Mouse (Mus musculus) heart, postnatal 4 days (tissue): ENCODE measurements around the gene Trp63. TPM values are rescaled to one million over a fixed set of nuclear protein-coding genes. Genes with fewer than 3 reads are reported as not detected.
A peak's percentile ranks its signal among the peaks of the same experiment; 100 is the strongest.
"Not testable (repeated sequence)": the region's sequence is repeated elsewhere in the genome, so short reads cannot be mapped to it uniquely, and the experiment has no call there.

Experiments used
- DNase-seq: peaks from one replicate; pipeline ENCODE4 v3.0.0; 2021
- total RNA-seq, 2 experiments: library from RNA; stranded (reverse); gene quantifications; 2 replicates each; pipeline ENCODE4 v1.2.3; 2021

Trp63 gene
- total RNA-seq = 1 to 10 TPM; 1.1 to 2.0 TPM

- peak; percentile 23 for DNase-seq
Measured at GRCm38 (mm10) chr16:25683531-25684248, at the start of gene Trp63. Trp63 (plus strand) TSS chr16:25683763.

- DNase-seq = not testable (repeated sequence)
Measured at GRCm38 (mm10) chr16:25644716-25645115, 38.8 kb upstream of the Trp63 start.

DNA sequence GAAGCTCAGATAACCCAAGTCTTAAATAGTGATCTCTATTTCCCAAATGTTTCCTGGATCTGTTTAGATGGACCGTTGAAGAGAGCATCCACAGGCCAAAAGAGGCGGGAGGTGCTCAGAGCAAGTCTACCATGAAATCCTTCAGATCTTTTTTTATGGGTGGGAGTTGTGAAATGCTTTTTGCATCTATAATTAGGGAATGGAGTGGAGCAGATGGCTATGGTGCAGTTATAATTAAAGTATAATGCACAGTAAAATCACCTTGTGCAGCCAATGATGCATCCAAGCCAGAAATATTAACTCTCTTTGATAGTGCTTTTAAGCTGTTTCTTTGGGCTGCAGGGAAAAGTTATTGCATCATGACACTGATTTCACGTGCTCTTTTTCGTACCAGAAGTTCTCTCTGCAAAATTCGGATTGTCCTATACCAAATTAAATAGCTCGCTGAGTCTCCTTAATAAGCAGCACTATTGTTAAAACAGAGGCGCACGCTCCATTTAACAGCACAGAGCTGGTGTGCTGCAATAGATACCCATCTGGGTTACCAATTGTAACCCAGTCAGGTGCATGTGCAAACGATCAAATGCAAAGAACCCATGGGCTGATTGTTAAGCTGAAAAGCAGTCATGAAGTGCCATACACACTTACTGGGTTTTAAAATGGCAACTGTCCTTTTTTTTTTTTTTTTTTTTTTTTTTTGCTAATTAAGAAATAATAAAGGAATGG lies 22.9 kb upstream of the Trp63 start:
- no peak for DNase-seq

DNA sequence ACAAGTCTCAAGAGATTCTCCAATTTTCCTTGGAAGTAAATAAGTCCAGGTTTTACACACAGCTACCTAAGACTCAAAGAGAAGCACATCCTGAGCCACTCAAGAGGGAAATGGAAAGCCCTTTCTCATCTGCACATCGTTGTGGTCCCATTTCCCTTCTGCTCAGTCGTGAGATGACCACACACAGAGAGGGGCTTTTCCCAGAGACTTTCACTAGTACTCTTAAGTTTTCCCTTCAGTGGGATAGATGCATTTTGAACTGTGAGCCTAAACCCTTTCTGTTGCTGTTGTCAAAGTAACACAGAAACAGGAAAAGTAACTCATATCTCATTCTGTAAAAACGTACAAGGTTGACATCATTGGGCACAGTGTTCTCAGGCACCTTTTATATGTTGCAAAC lies 20.4 kb upstream of the Trp63 start:
- DNase-seq = no peak

DNA sequence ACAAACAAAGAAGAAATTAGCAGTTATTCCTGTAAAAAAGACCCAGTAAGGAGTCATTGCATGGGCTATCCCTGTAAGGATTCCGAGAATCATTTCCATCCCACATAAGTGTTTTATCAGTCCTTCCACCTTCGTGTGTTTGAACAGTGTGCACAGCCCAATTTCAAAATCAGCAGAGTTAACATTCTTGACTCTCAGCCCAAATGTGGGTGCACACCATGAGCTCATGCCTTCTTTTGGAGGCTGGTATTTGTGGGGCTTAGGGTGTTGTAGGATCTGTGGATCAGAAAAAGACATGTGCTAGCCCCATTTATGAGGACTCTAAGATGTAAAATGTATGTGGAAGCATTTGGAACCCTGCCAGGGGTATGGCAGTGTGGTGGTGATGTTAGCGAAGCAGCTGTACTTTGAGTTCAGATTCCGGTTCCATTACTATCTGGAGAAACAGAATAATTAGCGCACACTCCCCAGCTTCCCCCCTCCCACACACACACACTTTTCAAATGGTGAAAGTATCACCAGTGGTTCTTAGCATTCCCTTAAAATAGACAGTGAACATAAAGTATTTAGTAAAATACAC lies 9.6 kb upstream of the Trp63 start:
- DNase-seq = peak; percentile 5

GRCm38 (mm10) chr16:25680369-25680768 lies 3.2 kb upstream of the Trp63 start:
- DNase-seq = no peak

GRCm38 (mm10) chr16:25682533-25682932 lies 1.0 kb upstream of the Trp63 start:
- DNase-seq = no peak

DNA sequence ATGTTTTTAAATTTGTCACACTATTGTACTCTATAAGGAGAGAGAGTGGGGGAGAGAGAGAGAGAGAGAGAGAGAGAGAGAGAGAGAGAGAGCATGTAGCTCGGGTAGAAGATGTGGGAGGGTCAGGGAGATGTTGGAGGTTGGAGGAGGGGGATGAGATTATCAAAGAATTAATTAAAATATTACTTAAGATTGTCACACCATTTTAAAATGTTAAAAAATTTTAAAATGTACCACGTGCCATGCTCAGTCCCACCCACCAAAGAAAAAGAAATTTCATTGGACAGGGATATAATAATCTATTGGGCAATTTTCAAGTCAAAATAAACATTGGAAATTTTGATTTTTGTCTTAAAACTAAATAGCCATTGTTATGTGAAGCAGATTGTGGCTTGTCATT lies 1.0 kb downstream of the Trp63 start:
- DNase-seq = no peak

DNA sequence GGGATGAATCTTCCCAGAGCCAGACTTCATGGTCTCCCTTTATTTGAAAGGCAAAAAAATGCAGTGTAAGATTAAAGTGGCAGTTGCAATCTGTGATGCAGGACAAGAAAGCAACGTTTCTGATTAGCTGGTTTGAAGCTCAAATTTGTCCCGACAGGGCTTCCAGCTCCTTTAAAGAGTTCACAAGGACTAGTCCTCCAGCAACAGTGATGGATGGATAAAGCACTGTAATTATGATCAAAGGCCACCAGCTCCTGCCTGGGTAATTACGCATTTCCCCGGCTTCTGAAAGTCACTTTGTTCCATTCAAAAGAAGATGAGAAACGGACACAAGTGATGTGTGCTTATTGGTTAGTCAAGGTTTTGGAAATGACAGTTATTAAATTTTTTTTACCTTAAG lies 7.0 kb downstream of the Trp63 start:
- DNase-seq = no peak

DNA sequence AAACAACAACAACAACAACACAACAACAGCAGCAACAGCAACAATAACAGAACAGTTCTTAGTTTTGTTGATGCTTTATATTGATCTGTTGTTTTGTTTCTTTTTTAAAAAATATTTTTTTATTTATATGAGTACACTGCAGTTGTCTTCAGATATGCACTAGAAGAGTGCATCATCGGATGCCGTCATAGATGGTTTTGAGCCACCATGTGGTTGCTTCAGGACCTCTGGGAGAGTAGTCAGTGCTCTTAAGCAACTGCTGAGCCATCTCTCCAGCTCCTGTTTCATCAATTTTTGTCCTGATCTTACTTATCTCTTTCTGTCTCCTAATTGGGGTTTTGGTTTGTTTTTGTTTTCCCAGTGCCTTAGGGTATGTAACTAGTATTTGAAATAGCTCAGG lies 17.7 kb downstream of the Trp63 start:
- no peak for DNase-seq

GRCm38 (mm10) chr16:25706260-25706659 lies 22.7 kb downstream of the Trp63 start:
- DNase-seq = no peak

GRCm38 (mm10) chr16:25715790-25716189 lies 32.2 kb downstream of the Trp63 start:
- no peak for DNase-seq

GRCm38 (mm10) chr16:25723131-25723530 lies 39.6 kb downstream of the Trp63 start:
- DNase-seq = peak; percentile 14

DNA sequence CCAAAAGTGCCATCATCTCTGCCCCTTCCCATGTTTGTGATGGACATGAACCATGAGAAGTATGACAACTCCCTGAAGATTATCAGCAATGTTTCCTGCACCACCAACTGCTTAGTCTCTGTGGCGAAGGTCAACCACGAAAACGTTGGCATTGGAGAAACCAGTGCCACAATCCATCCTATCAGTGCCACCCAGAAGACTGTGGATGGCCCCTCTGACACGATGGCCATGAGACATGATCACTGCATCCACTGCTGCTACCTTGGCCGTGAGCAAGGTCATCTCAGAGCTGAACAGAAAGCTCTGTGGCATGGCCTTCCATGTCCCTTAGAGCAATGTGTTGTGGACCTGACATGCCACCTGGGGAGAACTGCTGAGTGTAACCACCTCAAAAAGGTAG lies 43.4 kb downstream of the Trp63 start:
- DNase-seq = no peak

DNA sequence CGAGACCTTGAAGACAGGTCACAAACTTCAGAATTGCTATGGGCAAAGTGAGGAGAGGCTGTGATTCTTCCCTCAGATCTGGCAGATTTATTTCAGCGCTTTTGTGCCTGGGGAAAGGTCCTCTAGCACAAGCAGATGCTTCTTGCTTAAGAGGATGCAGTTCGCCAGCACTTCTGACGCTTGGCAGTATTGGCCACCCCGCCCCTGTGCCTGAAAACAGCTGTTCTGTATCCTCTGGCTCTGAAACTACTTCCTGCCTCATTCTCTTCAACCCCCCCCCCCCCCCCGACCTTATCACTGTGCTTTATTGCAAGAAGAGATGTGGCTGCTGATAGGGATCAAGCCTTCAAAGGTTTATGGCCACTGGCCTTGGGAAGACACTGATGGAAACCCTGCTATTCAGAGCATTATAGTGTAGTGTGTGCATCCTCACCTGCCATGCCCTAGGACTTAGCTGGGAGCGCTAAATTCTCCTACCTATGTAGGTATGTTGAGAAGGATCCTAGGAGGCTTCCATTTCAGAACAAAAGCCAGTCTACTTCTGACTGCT lies 44.5 kb downstream of the Trp63 start:
- peak; percentile 12 for DNase-seq

GRCm38 (mm10) chr16:25736912-25737311 lies 53.3 kb downstream of the Trp63 start:
- DNase-seq = no peak

DNA sequence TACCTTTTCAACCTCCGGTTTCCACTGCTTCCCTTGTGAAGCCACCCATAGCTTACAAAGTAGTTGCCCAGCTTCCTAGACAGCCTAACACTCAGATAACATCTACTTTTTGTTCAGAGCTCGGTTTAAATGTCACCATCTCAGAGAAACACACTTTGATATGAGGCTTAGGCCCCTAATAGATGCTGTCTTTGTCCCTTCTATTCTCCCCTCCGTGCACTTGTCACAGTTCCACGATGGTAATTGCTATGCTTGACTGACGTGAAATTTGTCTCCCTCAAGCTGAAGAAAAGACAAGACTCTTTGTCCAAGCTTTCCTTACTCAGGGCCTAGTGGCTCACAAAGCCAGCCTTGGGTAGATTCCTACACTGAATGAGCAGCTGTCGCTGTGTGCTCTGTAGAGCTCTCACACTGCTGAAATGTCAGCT lies 54.1 kb downstream of the Trp63 start:
- DNase-seq = no peak

DNA sequence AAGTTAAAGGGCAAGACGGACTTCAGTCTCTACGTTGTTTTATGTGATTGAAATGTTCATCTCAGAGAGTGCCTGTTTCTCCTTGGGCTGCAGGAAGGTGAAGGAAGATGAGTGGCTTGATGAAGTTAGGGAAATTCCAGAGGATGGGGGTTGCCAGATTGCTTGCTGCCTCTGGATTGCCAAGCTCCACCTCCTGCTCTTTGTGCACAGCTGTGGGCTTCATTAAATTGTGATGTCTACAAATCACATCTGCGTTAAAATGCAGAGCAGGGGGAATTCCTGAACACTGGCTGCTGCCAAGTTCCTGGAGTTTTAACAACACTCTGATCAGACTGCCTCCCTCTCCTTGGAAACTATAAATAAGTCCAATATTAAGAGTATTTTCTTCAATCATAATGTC lies 63.2 kb downstream of the Trp63 start:
- DNase-seq = peak; percentile 20

DNA sequence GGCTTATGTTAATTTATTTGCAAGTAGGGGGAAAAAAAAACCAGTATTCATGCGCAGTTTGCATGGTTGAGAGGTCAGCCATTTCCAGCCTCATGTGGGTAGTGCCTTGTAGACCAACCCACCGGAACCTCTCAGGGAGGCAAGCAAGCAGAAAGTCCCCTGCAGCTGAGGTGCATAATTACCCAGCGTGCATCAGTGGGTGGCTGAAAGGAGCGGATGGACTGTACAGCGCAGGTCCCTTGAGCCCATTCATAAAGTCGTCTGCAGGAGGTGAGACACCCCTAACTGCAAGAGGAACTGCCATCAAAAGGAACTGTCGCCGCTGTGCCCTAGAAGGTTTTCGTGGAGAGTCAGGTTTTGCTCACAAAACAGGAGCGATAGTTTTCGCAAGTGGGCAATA lies 68.3 kb downstream of the Trp63 start:
- DNase-seq = no peak

GRCm38 (mm10) chr16:25758108-25758507 lies 74.5 kb downstream of the Trp63 start:
- no peak for DNase-seq

GRCm38 (mm10) chr16:25765549-25765948 lies 82.0 kb downstream of the Trp63 start:
- no peak for DNase-seq

- no peak for DNase-seq
Measured at GRCm38 (mm10) chr16:25774611-25775010, 91.0 kb downstream of the Trp63 start.

GRCm38 (mm10) chr16:25777501-25777900 lies 93.9 kb downstream of the Trp63 start:
- no peak for DNase-seq
